Mouse (Mus musculus) cerebellum, adult 9-11 months (tissue): ENCODE results near the gene Abcb1b.
"Not testable (repeated sequence)": the region's sequence is repeated elsewhere in the genome, so short reads cannot be mapped to it uniquely, and the experiment has no call there.

Experiments
- DNase-seq: peaks from one replicate; pipeline ENCODE4 v3.0.0; 2022

Gene Abcb1b

GRCm38 (mm10) chr5:8797987-8798751 lies at the start of gene Abcb1b:
Abcb1b (plus strand) TSS chr5:8798147.
- DNase-seq: peak; percentile 8

DNA sequence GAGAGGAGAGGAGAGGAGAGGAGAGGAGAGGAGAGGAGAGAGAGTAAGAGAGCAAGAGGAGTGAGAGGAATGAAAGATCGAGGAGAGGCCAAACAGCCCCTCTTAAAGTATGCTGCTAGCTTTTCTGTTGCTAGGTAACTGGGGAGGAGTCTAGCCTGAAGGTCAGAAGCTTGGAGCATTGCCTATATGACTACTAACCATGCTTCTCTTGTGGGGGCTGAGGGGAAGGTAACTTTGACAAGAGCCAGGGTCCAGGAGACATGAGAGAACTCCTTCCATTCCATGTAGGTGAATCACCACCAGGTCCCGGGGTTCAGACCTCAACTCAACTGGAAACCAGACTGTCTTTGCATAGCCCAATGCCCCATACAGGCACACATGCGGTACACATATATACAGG lies 25.1 kb upstream of the Abcb1b start:
- no peak for DNase-seq

GRCm38 (mm10) chr5:8778311-8778710 lies 19.6 kb upstream of the Abcb1b start:
- no peak for DNase-seq

GRCm38 (mm10) chr5:8778751-8779150 lies 19.2 kb upstream of the Abcb1b start:
- no peak for DNase-seq

DNA sequence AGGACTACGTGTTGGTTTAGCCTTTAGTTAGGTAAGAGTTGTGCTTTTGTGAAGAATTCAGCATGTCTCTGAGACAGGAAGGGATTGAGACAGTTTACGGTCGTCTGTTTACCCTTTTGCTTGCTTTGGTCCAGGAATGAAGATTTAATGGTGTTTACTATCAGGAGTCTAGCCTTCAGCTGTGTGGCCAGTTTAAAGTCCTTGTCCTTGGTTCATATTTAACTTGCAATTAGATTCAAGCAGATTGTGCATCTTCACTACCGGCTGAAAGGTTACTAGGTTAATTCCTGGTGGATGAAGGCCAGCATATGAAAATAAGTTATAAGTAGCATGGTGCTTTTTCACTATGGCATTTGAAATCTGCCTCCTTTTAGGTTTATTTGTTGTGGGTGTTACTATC lies 5.7 kb upstream of the Abcb1b start:
- DNase-seq: no peak

DNA sequence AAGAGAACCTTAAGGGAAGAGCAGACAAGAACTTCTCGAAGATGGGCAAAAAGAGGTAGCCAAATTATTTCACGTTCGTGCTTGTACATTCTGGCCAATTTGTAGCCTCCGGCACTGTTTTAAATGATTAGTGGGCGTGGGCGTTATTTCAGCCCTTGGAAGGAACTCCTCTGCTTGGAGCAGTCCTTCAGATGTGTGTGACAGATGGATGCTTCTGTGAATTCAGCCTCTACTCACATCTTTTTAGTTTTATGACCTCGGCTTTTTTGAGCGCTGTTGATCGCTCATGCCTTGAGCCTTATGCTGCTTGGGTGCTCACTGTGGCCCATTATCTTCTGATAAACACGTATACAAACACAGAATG lies 787 bp downstream of the Abcb1b start:
- DNase-seq: no peak

DNA sequence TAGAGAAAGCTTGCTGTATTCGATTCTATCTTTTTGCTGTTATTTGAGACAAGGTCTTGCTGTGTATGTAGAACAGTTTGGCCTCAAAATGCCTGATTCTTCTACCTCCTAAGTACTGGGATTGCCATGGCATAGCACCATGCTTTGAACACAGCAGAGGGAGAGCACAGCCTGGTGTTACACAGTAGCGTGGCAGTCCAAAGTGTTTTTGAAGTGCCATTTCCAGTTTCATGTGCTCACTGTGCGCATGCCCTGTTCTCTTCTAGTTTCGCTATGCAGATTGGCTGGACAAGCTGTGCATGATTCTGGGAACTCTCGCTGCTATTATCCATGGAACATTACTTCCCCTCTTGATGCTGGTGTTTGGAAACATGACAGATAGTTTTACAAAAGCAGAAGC lies 7.8 kb downstream of the Abcb1b start:
- no peak for DNase-seq

DNA sequence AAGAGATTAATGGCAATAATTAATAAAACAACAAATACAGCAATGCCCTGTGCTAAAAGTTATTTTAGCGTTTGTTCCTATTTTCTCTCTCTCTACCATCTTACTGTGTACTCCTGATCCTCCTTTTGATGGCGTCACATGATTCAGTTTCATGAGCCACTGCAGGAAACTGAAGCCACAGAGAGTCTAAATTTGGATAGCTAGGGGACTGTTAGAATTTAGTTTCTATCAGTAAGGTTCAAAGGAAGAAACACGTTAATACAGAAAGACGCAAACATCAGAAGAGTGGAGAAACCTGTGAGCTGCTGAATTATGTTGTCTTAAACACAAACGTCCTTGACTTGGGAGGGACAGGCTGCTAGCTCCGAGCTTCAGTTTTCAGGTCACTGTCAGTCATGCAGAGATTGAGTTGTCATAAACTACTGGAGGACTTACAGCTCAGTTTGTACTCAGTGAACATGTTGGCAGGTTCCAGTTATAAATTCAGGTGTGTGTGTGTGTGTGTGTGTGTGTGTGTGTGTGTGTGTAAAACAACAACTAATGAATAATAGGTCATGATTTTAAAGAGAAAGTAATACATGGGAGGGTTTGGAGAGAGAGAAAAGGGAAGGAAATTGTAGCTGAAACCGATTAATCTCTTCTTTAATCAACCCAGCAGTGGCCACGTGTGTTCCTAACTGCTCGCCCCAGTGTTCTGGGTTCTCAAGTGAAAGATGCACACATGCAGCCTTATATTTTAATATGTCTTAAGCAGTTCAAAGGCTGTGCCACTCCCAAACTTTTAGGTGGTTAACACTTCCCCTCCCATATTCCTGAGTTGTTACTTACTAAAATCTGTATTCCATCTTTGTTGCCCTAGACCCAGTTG lies 9.4 kb downstream of the Abcb1b start:
- no peak for DNase-seq

DNA sequence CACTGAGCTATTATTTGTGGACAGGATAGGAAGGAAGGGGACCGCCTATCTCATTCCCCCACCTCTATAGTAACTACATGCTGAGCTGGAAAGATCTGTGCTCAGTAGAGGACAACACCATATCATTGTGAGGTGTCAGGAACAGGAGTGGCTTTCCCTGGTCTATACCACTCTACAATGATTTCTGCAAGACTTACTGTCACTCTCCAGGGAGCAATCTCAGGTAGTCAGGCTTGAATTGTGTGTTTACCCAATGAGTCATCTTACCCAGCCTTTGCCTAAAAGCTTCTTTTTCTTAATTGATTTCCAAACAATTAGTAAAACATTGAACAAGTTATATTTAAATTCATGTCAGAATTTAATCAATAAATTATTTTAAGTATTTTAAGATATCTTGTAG lies 15.9 kb downstream of the Abcb1b start:
- no peak for DNase-seq

DNA sequence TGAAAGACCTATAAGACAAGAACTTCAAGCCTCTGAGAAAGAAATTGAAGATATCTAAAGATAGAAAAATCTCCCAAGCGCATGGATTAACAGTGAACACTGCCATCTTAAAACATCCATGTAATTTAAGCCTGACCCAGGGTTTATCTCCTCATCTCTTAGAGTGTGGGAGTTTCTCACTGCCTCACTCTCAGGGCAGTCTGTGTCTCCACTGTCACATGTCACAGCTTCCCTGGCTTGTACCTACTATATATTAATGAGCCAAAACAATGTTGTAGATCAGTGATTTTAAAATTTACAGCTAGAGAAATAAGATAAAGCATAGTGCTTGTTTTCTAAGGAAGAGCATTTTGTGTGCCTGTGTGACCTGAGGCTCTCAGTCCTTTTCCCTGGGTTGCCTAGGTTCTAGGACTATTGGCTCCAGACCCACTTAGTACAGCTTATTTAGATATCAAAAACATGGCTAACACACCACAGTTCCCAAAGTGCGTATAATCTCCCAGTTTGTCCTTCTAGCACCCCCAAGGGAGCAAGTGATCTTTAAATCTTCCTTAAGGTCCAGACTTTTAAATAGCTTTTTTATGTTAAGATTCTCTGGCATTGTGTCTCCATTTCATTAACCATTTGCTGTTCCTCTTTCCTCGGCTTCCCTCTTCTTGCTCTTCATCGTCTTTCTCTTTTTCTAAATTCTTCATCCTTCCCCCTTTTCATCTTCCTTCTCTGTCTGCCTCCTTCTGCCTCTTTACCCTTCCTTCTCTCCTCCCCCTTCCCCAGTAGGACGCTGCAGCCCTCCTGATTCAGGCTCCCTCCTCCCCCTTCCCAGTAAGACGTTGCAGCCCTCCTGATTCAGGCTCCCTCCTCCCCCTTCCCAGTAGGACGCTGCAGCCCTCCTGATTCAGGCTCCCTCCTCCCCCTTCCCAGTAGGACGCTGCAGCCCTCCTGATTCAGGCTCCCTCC lies 22.0 kb downstream of the Abcb1b start:
- DNase-seq: no peak

DNA sequence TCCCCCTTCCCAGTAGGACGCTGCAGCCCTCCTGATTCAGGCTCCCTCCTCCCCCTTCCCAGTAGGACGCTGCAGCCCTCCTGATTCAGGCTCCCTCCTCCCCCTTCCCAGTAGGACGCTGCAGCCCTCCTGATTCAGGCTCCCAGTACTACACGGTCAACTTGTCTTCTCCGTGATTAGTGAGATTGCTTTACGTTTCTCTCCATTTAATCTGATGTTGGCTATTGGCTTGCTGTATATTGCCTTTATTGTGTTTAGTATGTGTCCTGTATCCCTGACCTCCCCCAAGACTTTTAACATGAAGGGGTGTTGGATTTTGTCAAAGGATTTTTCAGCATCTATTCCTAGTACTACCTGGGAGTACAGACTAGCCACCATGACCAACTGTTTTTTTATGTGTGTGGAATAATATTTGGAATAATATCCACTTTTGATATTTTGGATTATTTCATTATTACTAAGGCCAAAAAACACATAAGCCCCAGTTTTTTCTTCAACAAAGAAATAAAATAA lies 22.7 kb downstream of the Abcb1b start:
- DNase-seq: not testable (repeated sequence)

DNA sequence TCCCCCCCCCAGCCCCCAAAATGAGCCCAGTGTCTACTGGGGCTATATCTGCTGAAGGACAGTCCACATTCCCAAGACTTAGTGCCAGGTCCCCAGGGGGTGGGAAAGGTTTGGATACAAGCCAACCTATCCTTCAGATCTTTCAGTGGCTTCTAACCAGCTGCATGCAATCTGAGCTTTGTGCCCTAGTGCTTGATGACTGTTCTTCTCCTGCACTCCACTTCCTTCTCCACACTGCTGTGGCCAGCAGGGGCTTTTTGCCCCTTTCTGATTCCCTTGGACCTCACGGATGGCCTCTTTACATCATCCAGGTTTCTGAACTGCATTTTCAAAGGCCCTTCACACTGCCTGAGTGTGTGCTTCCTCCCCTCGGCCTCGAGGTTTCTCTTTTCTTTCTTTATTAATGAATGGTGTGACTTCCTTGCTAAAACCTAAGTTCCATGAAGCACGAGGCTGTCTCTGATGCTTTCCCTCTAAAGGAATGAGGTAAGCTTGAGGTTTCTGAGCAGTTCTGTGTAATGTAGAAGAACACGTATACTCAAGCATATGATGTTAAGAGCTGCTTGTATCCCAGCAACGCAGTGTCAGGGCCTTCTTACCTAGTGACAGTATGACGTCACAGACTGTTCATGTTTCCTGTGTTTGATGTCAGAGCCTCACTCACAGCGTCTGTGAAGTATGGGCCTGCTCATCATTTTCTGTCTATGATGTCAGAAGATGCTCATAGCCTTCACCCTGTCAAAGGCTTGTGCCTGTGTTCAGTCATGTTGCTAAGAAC lies 40.9 kb downstream of the Abcb1b start:
- DNase-seq: no peak

DNA sequence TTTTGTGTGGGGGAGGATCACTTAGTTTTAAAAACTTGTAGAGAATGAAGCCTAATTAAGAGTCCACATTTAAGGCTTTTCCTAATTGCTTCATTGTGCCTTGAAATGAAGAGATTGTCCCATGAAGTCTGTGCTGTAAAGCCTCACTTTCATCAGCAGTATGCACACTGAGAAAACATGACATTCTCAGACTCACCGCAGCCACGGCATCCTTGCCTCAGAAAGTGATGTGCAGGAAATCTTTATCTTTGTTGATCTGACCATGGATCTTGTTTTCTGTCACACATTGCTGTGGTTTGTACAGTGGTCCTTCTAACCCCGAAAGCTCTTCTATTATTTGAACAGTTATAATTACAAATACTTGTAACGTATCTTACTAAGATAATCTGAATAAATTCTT lies 41.7 kb downstream of the Abcb1b start:
- no peak for DNase-seq

DNA sequence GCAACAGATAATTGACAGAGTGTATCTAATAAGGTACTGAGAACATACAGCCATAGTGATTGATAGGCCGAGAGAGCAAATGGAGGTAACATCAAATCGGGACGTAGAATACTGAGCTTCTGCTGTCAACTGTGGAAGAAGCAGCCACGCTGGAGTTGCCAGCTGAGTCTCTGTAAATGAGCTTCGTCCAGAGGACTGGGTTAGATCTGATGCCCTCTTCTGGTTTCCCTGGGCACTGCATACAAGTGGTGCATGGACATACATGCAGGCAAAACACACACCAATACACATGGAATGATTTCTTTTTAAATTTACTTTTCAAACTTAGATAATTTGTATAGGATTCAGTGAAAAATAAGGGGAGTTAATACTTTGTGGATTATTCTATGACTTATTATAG lies 42.9 kb downstream of the Abcb1b start:
- DNase-seq: no peak

GRCm38 (mm10) chr5:8842815-8843214 lies 44.9 kb downstream of the Abcb1b start:
- no peak for DNase-seq

DNA sequence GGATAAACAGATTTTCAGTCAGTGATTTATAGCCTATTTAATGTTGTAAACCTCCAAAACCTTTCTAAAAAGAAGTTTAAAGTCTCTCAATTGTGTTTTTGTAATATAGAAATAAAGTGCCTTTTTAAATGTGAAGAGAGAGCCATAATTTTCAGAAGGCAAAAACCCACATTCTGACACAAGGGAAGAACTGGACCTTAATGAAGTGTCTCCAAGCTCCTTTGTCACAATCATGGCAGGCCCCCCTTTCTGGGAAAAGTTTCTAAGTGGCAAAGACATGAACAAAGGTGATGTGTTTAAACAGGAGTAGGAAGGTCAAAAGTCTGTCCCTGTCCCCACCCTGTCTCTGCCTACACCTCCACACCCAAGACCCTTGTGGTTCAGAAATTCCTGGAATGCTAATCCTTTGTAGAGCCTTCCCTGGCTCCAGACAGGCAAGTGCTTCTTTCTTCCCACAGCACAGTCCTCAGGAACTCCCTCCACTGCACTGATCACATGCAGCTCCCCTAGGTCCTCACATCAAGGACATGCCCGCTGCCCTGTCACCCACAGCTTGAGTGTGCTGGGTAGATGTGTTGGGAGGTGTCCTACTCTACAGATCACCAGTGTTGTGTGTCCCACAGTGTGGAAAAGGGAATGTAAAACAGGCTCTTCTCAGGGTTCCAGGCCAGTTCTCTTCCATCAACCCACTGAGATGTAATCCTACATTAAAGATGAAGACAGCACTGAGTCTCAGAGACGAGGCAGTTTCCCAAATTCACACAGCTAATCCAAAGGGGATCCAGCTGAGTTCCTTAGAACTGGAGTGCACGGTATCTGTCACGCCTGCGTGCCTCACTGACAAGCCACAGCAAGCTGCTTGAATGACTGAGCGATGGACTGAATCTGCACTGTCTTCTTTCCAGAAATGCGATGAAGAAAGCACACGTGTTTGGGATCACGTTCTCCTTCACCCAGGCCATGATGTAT lies 50.9 kb downstream of the Abcb1b start:
- DNase-seq: not testable (repeated sequence)

- no peak for DNase-seq
Measured at GRCm38 (mm10) chr5:8850851-8851250, 52.9 kb downstream of the Abcb1b start.

GRCm38 (mm10) chr5:8857201-8857600 lies 59.3 kb downstream of the Abcb1b start:
- no peak for DNase-seq

DNA sequence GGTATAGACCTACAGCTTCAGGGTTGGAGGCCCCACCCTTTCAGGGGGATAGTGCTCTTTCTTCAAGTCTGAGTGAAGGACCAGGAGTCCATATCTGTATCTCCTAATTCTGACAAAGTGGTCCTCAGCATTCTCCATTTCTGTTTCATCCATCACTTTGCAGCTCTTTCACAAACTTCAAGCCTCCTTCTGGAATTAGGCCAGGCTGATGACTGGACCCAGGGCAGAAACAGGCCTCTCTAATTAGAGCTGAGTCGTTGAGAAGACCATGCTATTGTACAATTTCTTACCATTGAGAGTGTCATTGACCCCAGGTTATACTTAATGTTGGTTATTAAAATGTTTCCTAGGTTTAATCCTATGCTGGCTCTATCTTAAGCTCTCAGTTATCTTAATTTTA lies 63.9 kb downstream of the Abcb1b start:
- DNase-seq: no peak

GRCm38 (mm10) chr5:8863580-8864337 lies 65.8 kb downstream of the Abcb1b start:
- no peak for DNase-seq
